Comparison of ENCODE assay signal across 31 mouse cellular contexts in the genomic region with DNA sequence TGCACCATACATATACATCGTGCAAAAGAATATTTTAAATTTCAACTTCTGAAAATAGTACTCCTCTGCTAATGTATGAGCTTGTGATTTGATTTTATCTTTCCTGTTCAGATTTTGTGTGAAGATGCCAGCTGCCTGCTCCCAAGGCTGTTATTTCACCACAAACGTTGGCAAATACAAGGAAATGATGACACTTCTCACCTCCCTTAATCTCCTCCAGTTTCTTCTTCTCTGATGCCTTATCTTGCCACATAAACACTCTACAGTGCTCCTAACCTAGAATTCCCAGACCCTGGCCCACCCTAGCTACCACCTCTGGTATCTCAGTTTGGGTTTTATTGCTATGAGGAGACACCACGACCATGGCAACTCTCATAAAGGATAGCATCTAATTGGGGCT.
"Had no signal": no experiment of that assay in that cellular context is flagged by ENCODE, and none has a peak within 500 bp of the region (broad histone marks: within the 10 kb centered on the region; RNA-seq: fewer than 3 reads in every experiment).

No protein-coding gene starts in this region.

- H3K4me3 ChIP-seq: limb, embryonic 10.5 days; limb, embryonic 12.5 days; limb, embryonic 13.5 days; limb, embryonic 15.5 days; liver, embryonic 12.5 days; liver, embryonic 13.5 days; liver, embryonic 15.5 days; lung, embryonic 15.5 days; megakaryocyte, embryonic 14.5 days; midbrain, embryonic 10.5 days; midbrain, embryonic 12.5 days; midbrain, embryonic 13.5 days; midbrain, embryonic 15.5 days; myocyte; neural tube, embryonic 12.5 days had no signal

- ATAC-seq: liver, embryonic 12.5 days; liver, postnatal 0 days; midbrain, embryonic 13.5 days; midbrain, embryonic 15.5 days; midbrain, embryonic 16.5 days had no signal

- H3K4me1 ChIP-seq: limb, embryonic 10.5 days; limb, embryonic 12.5 days; limb, embryonic 13.5 days; limb, embryonic 15.5 days; liver, embryonic 12.5 days; liver, embryonic 13.5 days; liver, embryonic 15.5 days; megakaryocyte, embryonic 14.5 days; midbrain, embryonic 10.5 days; midbrain, embryonic 12.5 days; midbrain, embryonic 13.5 days; midbrain, embryonic 15.5 days; neural tube, embryonic 12.5 days had no signal

- H3K9ac ChIP-seq: limb, embryonic 12.5 days; limb, embryonic 13.5 days; limb, embryonic 15.5 days; liver, embryonic 12.5 days; liver, embryonic 13.5 days; liver, embryonic 14.5 days; liver, embryonic 15.5 days; liver, postnatal 0 days; lung, embryonic 14.5 days; lung, embryonic 15.5 days; midbrain, embryonic 12.5 days; midbrain, embryonic 13.5 days; midbrain, embryonic 15.5 days; neural tube, embryonic 12.5 days had no signal

- H3K27me3 ChIP-seq: limb, embryonic 12.5 days; limb, embryonic 13.5 days; limb, embryonic 15.5 days; liver, embryonic 12.5 days; liver, embryonic 13.5 days; liver, embryonic 15.5 days; lung, embryonic 15.5 days; megakaryocyte, embryonic 14.5 days; midbrain, embryonic 12.5 days; midbrain, embryonic 13.5 days; midbrain, embryonic 15.5 days; neural tube, embryonic 12.5 days had no signal

- H3K27ac ChIP-seq: limb, embryonic 10.5 days; limb, embryonic 12.5 days; limb, embryonic 13.5 days; limb, embryonic 15.5 days; liver, embryonic 12.5 days; liver, embryonic 13.5 days; liver, embryonic 14.5 days; liver, embryonic 15.5 days; lung, embryonic 15.5 days; macrophage; midbrain, embryonic 10.5 days; midbrain, embryonic 12.5 days; midbrain, embryonic 13.5 days; midbrain, embryonic 15.5 days; neural tube, embryonic 12.5 days had no signal

- H3K9me3 ChIP-seq: limb, embryonic 10.5 days; limb, embryonic 12.5 days; limb, embryonic 13.5 days; limb, embryonic 15.5 days; liver, embryonic 12.5 days; liver, embryonic 13.5 days; liver, embryonic 15.5 days; lung, embryonic 15.5 days; megakaryocyte, embryonic 14.5 days; midbrain, embryonic 10.5 days; midbrain, embryonic 12.5 days; midbrain, embryonic 13.5 days; midbrain, embryonic 15.5 days; neural tube, embryonic 12.5 days had no signal

- H3K36me3 ChIP-seq: limb, embryonic 10.5 days; limb, embryonic 12.5 days; limb, embryonic 13.5 days; limb, embryonic 15.5 days; liver, embryonic 12.5 days; liver, embryonic 13.5 days; liver, embryonic 15.5 days; lung, embryonic 15.5 days; midbrain, embryonic 10.5 days; midbrain, embryonic 12.5 days; midbrain, embryonic 13.5 days; midbrain, embryonic 15.5 days; neural tube, embryonic 12.5 days had no signal

- H3K4me2 ChIP-seq: limb, embryonic 12.5 days; limb, embryonic 13.5 days; limb, embryonic 15.5 days; liver, embryonic 11.5 days; liver, embryonic 12.5 days; liver, embryonic 13.5 days; liver, embryonic 15.5 days; lung, embryonic 14.5 days; lung, embryonic 15.5 days; midbrain, embryonic 11.5 days; midbrain, embryonic 12.5 days; midbrain, embryonic 13.5 days; midbrain, embryonic 15.5 days; neural tube, embryonic 12.5 days had no signal

- DNase-seq: left cerebral cortex, postnatal 4 days; liver; liver, embryonic 13.5 days; liver, postnatal 0 days; lung, adult 18-20 months; lung, adult 2 months; lung, postnatal 10 days; lung, postnatal 14 days; lung, postnatal 36 days; lung, postnatal 4 days; midbrain, embryonic 14.5 days had no signal
